ENCODE assay signal across 13 mouse cellular contexts in the genomic region with DNA sequence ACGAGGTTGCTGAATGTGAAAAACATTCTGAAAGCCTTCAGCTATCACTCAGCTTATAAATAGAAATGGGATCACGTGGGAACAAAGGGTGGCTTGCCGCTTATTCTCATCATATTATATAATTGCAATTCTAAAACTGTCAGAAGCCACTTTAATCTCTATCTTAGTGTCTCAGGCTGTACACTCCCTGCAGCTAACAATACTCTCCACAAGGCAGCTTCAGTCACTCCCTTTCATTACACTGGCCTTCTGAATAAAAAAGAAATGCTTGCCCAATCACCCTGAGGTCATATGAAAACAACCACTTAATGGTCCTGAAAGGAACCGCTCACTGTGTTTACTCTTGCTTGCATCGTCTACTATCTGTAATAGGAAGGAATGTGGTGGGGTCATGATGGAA.
A peak's percentile ranks its signal among the peaks of the same experiment; 100 is the strongest.
DNase-seq lines count a peak whose midpoint lies in the region; ATAC-seq and TF ChIP-seq lines count a peak whose summit lies in the region.
"Had no signal": no experiment of that assay in that cellular context is flagged by ENCODE, and none has a peak within 500 bp of the region (broad histone marks: within the 10 kb centered on the region; RNA-seq: fewer than 3 reads in every experiment).

No protein-coding gene starts in this region.

- no peaks in the 10 kb centered on the region; the same call in 1 of the 2 replicates for H3K36me3 ChIP-seq in forebrain, embryonic 12.5 days (replicated peaks)
- no peaks in the 10 kb centered on the region; the same call in 1 of the 2 replicates for H3K36me3 ChIP-seq in forebrain, embryonic 10.5 days (replicated peaks)
- H3K36me3 ChIP-seq in heart, embryonic 12.5 days, result 0 out of 2 replicates have a peak, but pooled peaks cover 4% of the 10 kb centered on the region
- peaks cover 2% of the 10 kb centered on the region; the same call in 1 of the 2 replicates for H3K36me3 ChIP-seq in kidney, embryonic 14.5 days (ENCODE audit: control insufficient read depth, insufficient read depth, low read length)

- H3K4me2 ChIP-seq in forebrain, embryonic 12.5 days, result no peak overlapping the region
- H3K4me2 ChIP-seq in heart, embryonic 12.5 days, result no peak overlapping the region
- H3K4me2 ChIP-seq in kidney, embryonic 14.5 days (replicated peaks; ENCODE audit: low read depth, low read length), result no peak overlapping the region
- H3K4me2 ChIP-seq: liver, embryonic 12.5 days had no signal

- no peak for DNase-seq in forebrain, embryonic 10.5 days (ENCODE audit: extremely low spot score, low spot score)
- DNase-seq in left cerebral cortex, adult 2 months (ENCODE audit: extremely low spot score in 1 of 2, low spot score in 2 of 2), result no peak
- DNase-seq in left cerebral cortex, adult 18-20 months (ENCODE audit: low spot score in 2 of 2), result no peak
- peak; percentile 27 for DNase-seq in 3T3-L1 (ENCODE audit: low read depth, low spot score)
- DNase-seq in adrenal gland, postnatal 14 days, result no peak
- DNase-seq: cerebellum, adult 9-10 months; spleen, adult 18-20 months; thymus, adult 18-20 months had no signal

- H3K27me3 ChIP-seq in forebrain, embryonic 12.5 days, result no peaks in the 10 kb centered on the region
- no peaks in the 10 kb centered on the region for H3K27me3 ChIP-seq in forebrain, embryonic 10.5 days (ENCODE audit: poor library complexity, severe bottlenecking)
- no peaks in the 10 kb centered on the region for H3K27me3 ChIP-seq in heart, embryonic 12.5 days (replicated peaks)
- H3K27me3 ChIP-seq in kidney, embryonic 14.5 days (ENCODE audit: control insufficient read depth, insufficient read depth, low read length), result no peaks in the 10 kb centered on the region
- H3K27me3 ChIP-seq: liver, embryonic 12.5 days had no signal

- H3K9ac ChIP-seq in forebrain, embryonic 12.5 days, result no peak overlapping the region
- H3K9ac ChIP-seq in heart, embryonic 12.5 days, result no peak overlapping the region
- H3K9ac ChIP-seq in kidney, embryonic 14.5 days (ENCODE audit: low read depth, low read length), result no peak overlapping the region
- H3K9ac ChIP-seq: liver, embryonic 12.5 days had no signal

- ATAC-seq in forebrain, embryonic 12.5 days (ENCODE audit: low FRiP score), result peak; percentile 39; the same call in 1 of the 2 replicates
- no peak for ATAC-seq in heart, embryonic 12.5 days (ENCODE audit: insufficient number of reproducible peaks, low FRiP score)
- ATAC-seq in kidney, embryonic 14.5 days (ENCODE audit: low FRiP score, low TSS enrichment), result no peak
- ATAC-seq: intestine, embryonic 16.5 days; liver, embryonic 12.5 days had no signal

- peaks cover 7% of the 10 kb centered on the region for H3K4me1 ChIP-seq in forebrain, embryonic 12.5 days
- H3K4me1 ChIP-seq in forebrain, embryonic 10.5 days, result peaks cover 14% of the 10 kb centered on the region
- peaks cover 24% of the 10 kb centered on the region for H3K4me1 ChIP-seq in heart, embryonic 12.5 days (replicated peaks)
- H3K4me1 ChIP-seq in kidney, embryonic 14.5 days (ENCODE audit: control insufficient read depth, insufficient read depth, low read length), result no peaks in the 10 kb centered on the region
- H3K4me1 ChIP-seq: liver, embryonic 12.5 days had no signal

- 21% methylated on average over 5 of the region's 5 CpGs for WGBS in forebrain, embryonic 12.5 days
- WGBS in forebrain, embryonic 10.5 days, result 34% methylated on average over 5 of the region's 5 CpGs
- WGBS in heart, embryonic 12.5 days, result 20% methylated on average over 5 of the region's 5 CpGs
- 51% methylated on average over 5 of the region's 5 CpGs for WGBS in kidney, embryonic 14.5 days

- H3K27ac ChIP-seq in forebrain, embryonic 12.5 days, result no peak overlapping the region
- no peak overlapping the region for H3K27ac ChIP-seq in forebrain, embryonic 10.5 days
- peak overlapping the region; percentile 75 for H3K27ac ChIP-seq in left cerebral cortex, adult 2 months
- H3K27ac ChIP-seq in heart, embryonic 12.5 days (ENCODE audit: poor library complexity, severe bottlenecking), result peak overlapping the region; percentile 43; the same call in 1 of the 2 replicates
- no peak overlapping the region for H3K27ac ChIP-seq in kidney, embryonic 14.5 days (ENCODE audit: low read depth, low read length)
- H3K27ac ChIP-seq: liver, embryonic 12.5 days had no signal

- intact Hi-C loops in left cerebral cortex, adult 2 months (cut with DNase I), result loop anchor here (5.0 kb wide), 2 partner anchors 254 to 369 kb away; partner anchors contain the start of gene Plcl2

- no peak for TF ChIP-seq CTCF in left cerebral cortex, adult 2 months (IDR thresholded peaks at IDR 0.05)

- H3K4me3 ChIP-seq in forebrain, embryonic 12.5 days (replicated peaks), result no peak overlapping the region
- no peak overlapping the region for H3K4me3 ChIP-seq in forebrain, embryonic 10.5 days
- no peak overlapping the region for H3K4me3 ChIP-seq in left cerebral cortex, adult 2 months
- H3K4me3 ChIP-seq in heart, embryonic 12.5 days, result no peak overlapping the region
- no peak overlapping the region for H3K4me3 ChIP-seq in kidney, embryonic 14.5 days (ENCODE audit: low read length)
- H3K4me3 ChIP-seq: liver, embryonic 12.5 days had no signal

- no peaks in the 10 kb centered on the region for H3K9me3 ChIP-seq in forebrain, embryonic 12.5 days
- no peaks in the 10 kb centered on the region for H3K9me3 ChIP-seq in forebrain, embryonic 10.5 days
- H3K9me3 ChIP-seq in heart, embryonic 12.5 days (replicated peaks), result no peaks in the 10 kb centered on the region
- H3K9me3 ChIP-seq in kidney, embryonic 14.5 days (ENCODE audit: control insufficient read depth, low read length), result no peaks in the 10 kb centered on the region
- H3K9me3 ChIP-seq: liver, embryonic 12.5 days had no signal

Comparison
In these comparisons a context has a peak if more than half of its experiments do, and no peak if none do; other contexts are left out.
1. H3K27ac ChIP-seq: peak in left cerebral cortex, adult 2 months (single experiment) and heart, embryonic 12.5 days (single experiment); none in forebrain, embryonic 12.5 days (single experiment), forebrain, embryonic 10.5 days (single experiment) and kidney, embryonic 14.5 days (single experiment).